Mouse (Mus musculus): ENCODE data around the gene Nnat. TPM values are rescaled to one million over a fixed set of nuclear protein-coding genes. Genes with fewer than 3 reads are reported as not detected.
"Not testable (repeated sequence)": the region's sequence is repeated elsewhere in the genome, so short reads cannot be mapped to it uniquely, and the experiment has no call there.

Gene Nnat
- total RNA-seq, 4 experiments from 2014 or later, result 42.5 to 190 (median 123) TPM

- no peak for DNase-seq
Observed at GRCm38 (mm10) chr2:157552158-157552886, 7.6 kb upstream of the Nnat start.

- no peak for DNase-seq
Observed at GRCm38 (mm10) chr2:157556074-157556698, 3.7 kb upstream of the Nnat start.

GRCm38 (mm10) chr2:157558051-157558450 lies 1.8 kb upstream of the Nnat start:
- no peak for DNase-seq

GRCm38 (mm10) chr2:157558520-157558919 lies 1.4 kb upstream of the Nnat start:
- no peak for DNase-seq

- DNase-seq, result no peak
Observed at GRCm38 (mm10) chr2:157559440-157559839, 438 bp upstream of the Nnat start.

GRCm38 (mm10) chr2:157560302-157560701 lies 424 bp downstream of the Nnat start:
- DNase-seq, result no peak

- peak; percentile 86 for DNase-seq
Observed at GRCm38 (mm10) chr2:157561165-157561836, 1.4 kb downstream of the Nnat start.

GRCm38 (mm10) chr2:157563031-157563430 lies 3.2 kb downstream of the Nnat start:
- DNase-seq, result no peak

GRCm38 (mm10) chr2:157564723-157565122 lies 4.8 kb downstream of the Nnat start:
- DNase-seq, result no peak

- no peak for DNase-seq
Observed at GRCm38 (mm10) chr2:157565446-157565845, 5.6 kb downstream of the Nnat start.

- no peak for DNase-seq
Observed at GRCm38 (mm10) chr2:157565898-157566259, 6.0 kb downstream of the Nnat start.

GRCm38 (mm10) chr2:157566260-157566952 lies 6.5 kb downstream of the Nnat start:
- peak; percentile 72 for DNase-seq

- no peak for DNase-seq
Observed at GRCm38 (mm10) chr2:157567235-157567961, 7.5 kb downstream of the Nnat start.

- DNase-seq, result no peak
Observed at GRCm38 (mm10) chr2:157568881-157569280, 9.0 kb downstream of the Nnat start.

GRCm38 (mm10) chr2:157569796-157570485 lies 10.1 kb downstream of the Nnat start:
- DNase-seq, result no peak

- DNase-seq, result no peak
Observed at GRCm38 (mm10) chr2:157571224-157571832, 11.4 kb downstream of the Nnat start, which contains the start of gene Blcap. TSS of gene Blcap (minus strand) at chr2:157571274.

- DNase-seq, result no peak
Observed at GRCm38 (mm10) chr2:157572786-157573185, 12.9 kb downstream of the Nnat start.

- DNase-seq, result not testable (repeated sequence)
Observed at GRCm38 (mm10) chr2:157585351-157585750, 25.5 kb downstream of the Nnat start.

- DNase-seq, result no peak
Observed at GRCm38 (mm10) chr2:157596876-157597566, 37.1 kb downstream of the Nnat start.

- DNase-seq, result no peak
Observed at GRCm38 (mm10) chr2:157601435-157601839, 41.6 kb downstream of the Nnat start.

Data from adrenal gland, adult 8-10 months (tissue).